Mouse (Mus musculus): Measurements from ENCODE around the gene Mei1. TPM values are rescaled to one million over a fixed set of nuclear protein-coding genes. Genes with fewer than 3 reads are reported as not detected.

The Mei1 gene
- total and polyA plus RNA-seq, 3 experiments, result 0.04 TPM; not detected in 2

- in situ Hi-C loops (cut with MboI; ENCODE audit: low pct_ligation_motif_present, low pct_unique_long_range_greater_than_20kb, low sequenced_read_pairs) (no loop called here), dilution Hi-C loops (cut with MboI; ENCODE audit: extremely low pct_ligation_motif_present, extremely low pct_unique_long_range_greater_than_20kb, low sequenced_read_pairs) (no loop called here)
- peak overlapping the region; percentile 65 for H3K9ac ChIP-seq (ENCODE audit: insufficient read depth, low read depth)
- peaks cover 86% of the 10 kb centered on the region for H3K79me2 ChIP-seq (replicated peaks; ENCODE audit: control insufficient read depth, extremely low read depth, insufficient read depth, poor library complexity, severe bottlenecking)
- peaks cover 2 to 30% of the 10 kb centered on the region in 2 experiments for H3K36me3 ChIP-seq (replicated peaks in 1 of 2; ENCODE audit: control insufficient read depth in 1 of 2, insufficient read depth in 1 of 2, low read length in 1 of 2)
- no peaks in the 10 kb centered on the region for H3K9me3 ChIP-seq (replicated peaks; ENCODE audit: low read length)
- TF ChIP-seq CHD2 (IDR thresholded peaks at IDR 0.05; ENCODE audit: low read length), result peak; percentile 71
- TF ChIP-seq MAZ (IDR thresholded peaks at IDR 0.05; ENCODE audit: low read depth, low read length), result peak; percentile 89
- TF ChIP-seq ETS1 (conservative IDR thresholded peaks at IDR 0.05; ENCODE audit: low read depth, low read length), result peak; percentile 91
- no peak for TF ChIP-seq NRF1 (IDR thresholded peaks at IDR 0.05; ENCODE audit: low read depth, low read length)
- TF ChIP-seq EP300 (IDR thresholded peaks at IDR 0.05; ENCODE audit: low read length), result peak; percentile 65
- TF ChIP-seq PAX5 (IDR thresholded peaks at IDR 0.05; ENCODE audit: low read length), result no peak
- TF ChIP-seq JUN (IDR thresholded peaks at IDR 0.05; ENCODE audit: insufficient read depth, low read depth, low read length), result peak; percentile 63
- TF ChIP-seq MEF2A (IDR thresholded peaks at IDR 0.05; ENCODE audit: borderline replicate concordance, low read depth, low read length), result peak; percentile 60
- no peak for TF ChIP-seq CHD1 (IDR thresholded peaks at IDR 0.05; ENCODE audit: low read depth, low read length)
- TF ChIP-seq TCF12 (IDR thresholded peaks at IDR 0.05; ENCODE audit: low read depth, low read length), result peak; percentile 74
- TF ChIP-seq IRF4 (IDR thresholded peaks at IDR 0.05; ENCODE audit: low read depth, low read length), result peak; percentile 76
- peak; percentile 47; the same call in 1 of the 2 replicates for TF ChIP-seq MAX (IDR thresholded peaks at IDR 0.05; ENCODE audit: low read length)
- 0 out of 2 replicates have a peak, but pooled peaks have one; percentile 10 for TF ChIP-seq KAT2A (IDR thresholded peaks at IDR 0.05; ENCODE audit: insufficient replicate concordance, low read length)
- TF ChIP-seq RCOR1 (conservative IDR thresholded peaks at IDR 0.05; ENCODE audit: low read depth, low read length), result no peak; the same call in 1 of the 2 replicates
- 0 out of 2 replicates have a peak, but pooled peaks have one; percentile 8 for TF ChIP-seq ELF1 (IDR thresholded peaks at IDR 0.05; ENCODE audit: low read depth, low read length)
- no peak for TF ChIP-seq UBTF (IDR thresholded peaks at IDR 0.05; ENCODE audit: low read depth, low read length)
- TF ChIP-seq USF1 (IDR thresholded peaks at IDR 0.05; ENCODE audit: low read depth, low read length), result no peak
- TF ChIP-seq MYC (IDR thresholded peaks at IDR 0.05; ENCODE audit: low read depth, low read length), result peak; percentile 49; the same call in 1 of the 2 replicates
- peak; percentile 52 for TF ChIP-seq MXI1 (IDR thresholded peaks at IDR 0.05; ENCODE audit: low read depth, low read length)
- peak; percentile 81 for TF ChIP-seq SIN3A (IDR thresholded peaks at IDR 0.05; ENCODE audit: low read length)
- TF ChIP-seq CTCF (conservative IDR thresholded peaks at IDR 0.05 in 1 of 2, IDR thresholded peaks at IDR 0.05 in 1 of 2; ENCODE audit: low read depth in 2 of 2, low read length in 2 of 2), result no peak
- 0 out of 2 replicates have a peak, but pooled peaks have one; percentile 15 for TF ChIP-seq MAFK (IDR thresholded peaks at IDR 0.05; ENCODE audit: insufficient replicate concordance, low read length)
- TF ChIP-seq ZMIZ1 (IDR thresholded peaks at IDR 0.05; ENCODE audit: low read depth, low read length), result no peak
- peak; percentile 38; the same call in 1 of the 2 replicates for TF ChIP-seq HCFC1 (IDR thresholded peaks at IDR 0.05; ENCODE audit: low read depth, low read length)
- no peak; the same call in 1 of the 2 replicates for TF ChIP-seq POLR2A (IDR thresholded peaks at IDR 0.05; ENCODE audit: low read depth, low read length)
- TF ChIP-seq ZNF384 (IDR thresholded peaks at IDR 0.05; ENCODE audit: low read depth, low read length), result peak; percentile 90
- TF ChIP-seq BHLHE40 (IDR thresholded peaks at IDR 0.05; ENCODE audit: low read depth, low read length), result peak; percentile 59
- peak; percentile 59 for TF ChIP-seq JUND (conservative IDR thresholded peaks at IDR 0.05; ENCODE audit: low read depth, low read length)
- H3K4me3 ChIP-seq (replicated peaks in 1 of 3; ENCODE audit: low read depth in 2 of 3, low read length in 2 of 3, poor library complexity in 1 of 3), result peak overlapping the region; percentile 10 to 58 (median 45)
- H3K4me2 ChIP-seq (ENCODE audit: insufficient read depth, low read depth, poor library complexity, severe bottlenecking), result peak overlapping the region; percentile 97
- peak overlapping the region; percentile 95 for H3K27ac ChIP-seq (ENCODE audit: insufficient read depth, low read depth)
- peak; percentile 71 for DNase-seq (ENCODE audit: extremely low read depth)
- peaks cover 26 to 87% of the 10 kb centered on the region in 2 experiments for H3K4me1 ChIP-seq (ENCODE audit: control insufficient read depth in 1 of 2, insufficient read depth in 2 of 2)
- no peaks in the 10 kb centered on the region for H3K27me3 ChIP-seq (replicated peaks)
These were observed 91.2 kb downstream of the Mei1 start for GRCm38 (mm10) chr15:82160731-82161640.
